Mouse (Mus musculus) intestine, embryonic 15.5 days (tissue): ENCODE data around the gene Cplx1. TPM values are rescaled to one million over a fixed set of nuclear protein-coding genes. Genes with fewer than 3 reads are reported as not detected.
"Not testable (repeated sequence)": the region's sequence is repeated elsewhere in the genome, so short reads cannot be mapped to it uniquely, and the experiment has no call there.

Experiments used
- ATAC-seq: fragments of 200-750 bp; cut with Nextera tagmentation; 2 replicates; pipeline ENCODE4 v1.8.0; 2017; ENCODE audit warnings: moderate TSS enrichment, moderate library complexity
- H3K27ac ChIP-seq: fragments of 300-500 bp; sonication (generic); 2 replicates; pipeline ENCODE4 v1.5.1; 2015; ENCODE audit warnings: mild to moderate bottlenecking, inconsistent platforms
- H3K27me3 ChIP-seq: fragments of 300-500 bp; sonication (generic); replicated peaks from 2 replicates; pipeline ENCODE4 v1.6.1; 2015; ENCODE audit warnings: inconsistent platforms
- H3K36me3 ChIP-seq: fragments of 300-500 bp; sonication (generic); 2 replicates; pipeline ENCODE4 v1.6.1; 2015; ENCODE audit warnings: inconsistent platforms
- H3K4me1 ChIP-seq: fragments of 300-500 bp; sonication (generic); replicated peaks from 2 replicates; pipeline ENCODE4 v1.6.1; 2015; ENCODE audit warnings: inconsistent platforms
- H3K4me2 ChIP-seq: fragments of 300-500 bp; sonication (generic); replicated peaks from 2 replicates; pipeline ENCODE4 v1.6.1; 2015; ENCODE audit warnings: mild to moderate bottlenecking, inconsistent platforms
- H3K4me3 ChIP-seq: fragments of 300-500 bp; sonication (generic); replicated peaks from 2 replicates; pipeline ENCODE4 v1.5.1; 2015; ENCODE audit warnings: inconsistent platforms
- H3K9ac ChIP-seq: fragments of 300-500 bp; sonication (generic); 2 replicates; pipeline ENCODE4 v1.6.1; 2015; ENCODE audit warnings: inconsistent platforms
- H3K9me3 ChIP-seq: fragments of 300-500 bp; sonication (generic); 2 replicates; pipeline ENCODE4 v1.6.1; 2016; ENCODE audit warnings: inconsistent platforms
- WGBS: fragments of 180-500 bp; shearing (Covaris S2); methylation state at CpG from one replicate; pipeline ENCODE4 v1.1.7; 2015; 5-methylcytosine and 5-hydroxymethylcytosine counted together
- polyA plus RNA-seq: library from polyadenylated mRNA; unstranded; fragments of >200 nt; fragmentation: Nextera tagmentation; extraction: Ambion mirVana; gene quantifications from 2 replicates; pipeline ENCODE4 v1.2.1, GENCODE M21; 2015

The Cplx1 gene
- polyA plus RNA-seq, 1 experiment from 2014 or later = 3.0 TPM

DNA sequence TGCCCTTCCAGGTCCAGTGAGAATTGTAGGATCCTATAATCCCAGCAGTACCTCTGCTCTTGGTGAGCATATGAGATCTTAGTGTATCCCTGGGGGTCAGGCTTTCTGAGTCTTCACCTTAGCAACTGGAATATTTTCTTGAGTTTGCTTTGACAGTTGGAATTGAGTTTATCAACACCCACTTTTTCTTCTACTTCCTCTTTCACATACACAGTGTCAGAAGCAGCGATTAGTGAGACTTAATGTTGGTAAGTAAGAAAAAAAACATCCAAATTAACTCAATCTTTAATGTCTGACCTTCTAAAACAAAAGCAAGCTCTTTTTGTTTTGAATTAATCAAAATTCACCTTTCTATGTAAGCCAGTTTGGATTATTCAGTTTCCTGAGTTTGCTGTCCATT lies 48.3 kb downstream of the Cplx1 start:
- Histone ChIP-seq H3K9ac (no peak overlapping the region), H3K36me3 (peaks cover 45% of the 10 kb centered on the region), H3K9me3 (no peaks in the 10 kb centered on the region), H3K4me1 (no peaks in the 10 kb centered on the region), H3K27ac (no peak overlapping the region), H3K4me3 (no peak overlapping the region), H3K4me2 (no peak overlapping the region), H3K27me3 (no peaks in the 10 kb centered on the region)
- ATAC-seq = no peak
- WGBS = 80% methylated on average over 1 of the region's 1 CpGs

- H3K9me3 ChIP-seq, H3K4me1 ChIP-seq, H3K9ac ChIP-seq, H3K27ac ChIP-seq, ATAC-seq, H3K4me2 ChIP-seq, H3K27me3 ChIP-seq, H3K4me3 ChIP-seq: not testable (repeated sequence)
- 93% methylated on average over 5 of the region's 5 CpGs for WGBS
- peaks cover 27% of the 10 kb centered on the region for H3K36me3 ChIP-seq
Observed at GRCm38 (mm10) chr5:108486148-108486547, 63.7 kb downstream of the Cplx1 start.

GRCm38 (mm10) chr5:108485239-108485638 lies 64.6 kb downstream of the Cplx1 start:
- WGBS = 81% methylated on average over 2 of the region's 2 CpGs
- Histone ChIP-seq H3K9ac (no peak overlapping the region), H3K9me3 (no peaks in the 10 kb centered on the region), H3K4me3 (no peak overlapping the region), H3K27ac (no peak overlapping the region), H3K36me3 (peaks cover 23% of the 10 kb centered on the region), H3K4me1 (no peaks in the 10 kb centered on the region), H3K27me3 (no peaks in the 10 kb centered on the region), H3K4me2 (no peak overlapping the region)
- no peak for ATAC-seq

- H3K4me1 ChIP-seq = no peaks in the 10 kb centered on the region
- H3K9ac ChIP-seq = no peak overlapping the region
- no peak overlapping the region for H3K27ac ChIP-seq
- WGBS = 90% methylated on average over 6 of the region's 6 CpGs
- H3K27me3 ChIP-seq = no peaks in the 10 kb centered on the region
- no peak overlapping the region for H3K4me2 ChIP-seq
- no peaks in the 10 kb centered on the region for H3K9me3 ChIP-seq
- ATAC-seq = no peak
- H3K4me3 ChIP-seq = no peak overlapping the region
- H3K36me3 ChIP-seq = peaks cover 13% of the 10 kb centered on the region
Observed at GRCm38 (mm10) chr5:108483006-108483405, 66.8 kb downstream of the Cplx1 start.

GRCm38 (mm10) chr5:108475977-108476376 lies 73.8 kb downstream of the Cplx1 start:
- Histone ChIP-seq H3K27me3 (no peaks in the 10 kb centered on the region), H3K4me2 (no peak overlapping the region), H3K9me3 (no peaks in the 10 kb centered on the region), H3K4me3 (no peak overlapping the region), H3K36me3 (peaks cover 34% of the 10 kb centered on the region), H3K27ac (no peak overlapping the region), H3K9ac (no peak overlapping the region), H3K4me1 (no peaks in the 10 kb centered on the region)
- ATAC-seq = no peak
- WGBS = 91% methylated on average over 3 of the region's 3 CpGs

GRCm38 (mm10) chr5:108473737-108474136 lies 76.1 kb downstream of the Cplx1 start:
- Histone ChIP-seq H3K4me3 (no peak overlapping the region), H3K27ac (no peak overlapping the region), H3K9ac (no peak overlapping the region), H3K9me3 (no peaks in the 10 kb centered on the region), H3K4me2 (no peak overlapping the region), H3K4me1 (no peaks in the 10 kb centered on the region), H3K36me3 (peaks cover 34% of the 10 kb centered on the region), H3K27me3 (no peaks in the 10 kb centered on the region)
- WGBS = 92% methylated on average over 4 of the region's 4 CpGs
- no peak for ATAC-seq

GRCm38 (mm10) chr5:108469617-108470016 lies 80.2 kb downstream of the Cplx1 start:
- Histone ChIP-seq H3K27ac (no peak overlapping the region), H3K4me3 (no peak overlapping the region), H3K36me3 (peaks cover 9% of the 10 kb centered on the region), H3K4me1 (no peaks in the 10 kb centered on the region), H3K9ac (no peak overlapping the region), H3K9me3 (no peaks in the 10 kb centered on the region), H3K4me2 (no peak overlapping the region), H3K27me3 (no peaks in the 10 kb centered on the region)
- no peak for ATAC-seq
- WGBS = 66% methylated on average over 7 of the region's 7 CpGs

Other genes starting within 250 kb of the Cplx1 start
- gene Pigg, start 237.4 kb downstream of the Cplx1 start, polyA plus RNA-seq = 7.5 and 7.7 TPM in 2 replicates
- gene Gm42517, start 182.1 kb downstream of the Cplx1 start, polyA plus RNA-seq = 0.08 TPM in 1 of 2 replicates, not detected in the other
- 0.09 and 0.18 TPM in 2 replicates for gene Pde6b, start 161.6 kb downstream of the Cplx1 start, polyA plus RNA-seq
- gene Atp5k, start 115.6 kb downstream of the Cplx1 start, polyA plus RNA-seq = 485 and 543 TPM in 2 replicates
- 0.16 and 0.38 TPM in 2 replicates for gene Mfsd7a, start 101.1 kb downstream of the Cplx1 start, polyA plus RNA-seq
- 18.0 and 19.5 TPM in 2 replicates for gene Pcgf3, start 88.8 kb downstream of the Cplx1 start, polyA plus RNA-seq
- 63.4 and 70.1 TPM in 2 replicates for gene Gak, start 79.7 kb upstream of the Cplx1 start, polyA plus RNA-seq
- gene Tmem175, start 79.7 kb upstream of the Cplx1 start, polyA plus RNA-seq = 23.4 and 27.1 TPM in 2 replicates
- 12.0 and 12.8 TPM in 2 replicates for gene Idua, start 110.3 kb upstream of the Cplx1 start, polyA plus RNA-seq
- 11.1 and 11.2 TPM in 2 replicates for gene Dgkq, start 119.6 kb upstream of the Cplx1 start, polyA plus RNA-seq
- 3.6 and 4.9 TPM in 2 replicates for gene Slc26a1, start 125.5 kb upstream of the Cplx1 start, polyA plus RNA-seq
- gene Fgfrl1, start 142.4 kb upstream of the Cplx1 start, polyA plus RNA-seq = 21.8 and 26.3 TPM in 2 replicates
- gene Rnf212, start 225.0 kb upstream of the Cplx1 start, polyA plus RNA-seq = 0.16 and 0.51 TPM in 2 replicates
- 0.90 and 4.5 TPM in 2 replicates for gene Tmed11, start 245.3 kb upstream of the Cplx1 start, polyA plus RNA-seq